In the genomic region with DNA sequence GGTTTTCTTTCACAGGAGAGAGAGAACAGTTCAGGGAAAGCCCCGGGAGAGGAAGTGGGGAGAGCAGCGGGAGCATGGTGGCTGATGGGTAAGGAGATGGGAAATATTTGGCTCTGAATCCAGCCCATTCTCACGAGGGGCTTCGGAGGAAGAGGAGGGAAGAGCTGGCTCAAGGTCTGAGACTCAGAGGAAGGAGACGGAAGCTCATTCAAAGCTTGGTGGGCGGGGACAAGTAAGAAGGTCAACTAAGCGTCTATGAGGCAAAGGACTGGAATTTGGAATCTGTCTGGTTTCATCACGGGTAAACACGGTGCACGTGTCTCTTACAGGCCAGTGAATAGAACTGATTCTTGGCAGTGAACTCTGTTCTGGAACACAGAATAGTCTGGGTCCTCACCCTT, we compare ENCODE assay signal across 12 mouse cellular contexts. TPM values are rescaled to one million over a fixed set of nuclear protein-coding genes. Genes with fewer than 3 reads are reported as not detected.
DNase-seq lines count a peak whose midpoint lies in the region; ATAC-seq and TF ChIP-seq lines count a peak whose summit lies in the region.
"Had no signal": no experiment of that assay in that cellular context is flagged by ENCODE, and none has a peak within 500 bp of the region (broad histone marks: within the 10 kb centered on the region; RNA-seq: fewer than 3 reads in every experiment).

No protein-coding gene starts in this region.

- no peak for TF ChIP-seq POLR2A in liver, adult 2 months (IDR thresholded peaks at IDR 0.05; ENCODE audit: extremely low read depth, insufficient read depth, low read length)

- no peaks in the 10 kb centered on the region for H3K27me3 ChIP-seq in liver, adult 2 months (ENCODE audit: control insufficient read depth, insufficient read depth, low read length)
- H3K27me3 ChIP-seq in kidney, postnatal 0 days (ENCODE audit: insufficient read depth, low read length): no peaks in the 10 kb centered on the region
- no peaks in the 10 kb centered on the region for H3K27me3 ChIP-seq in stomach, embryonic 16.5 days (ENCODE audit: control insufficient read depth, insufficient read depth, low read length)
- H3K27me3 ChIP-seq in midbrain, embryonic 13.5 days: no peaks in the 10 kb centered on the region
- H3K27me3 ChIP-seq in heart, embryonic 12.5 days (replicated peaks): no peaks in the 10 kb centered on the region

- peaks cover 9% of the 10 kb centered on the region; the same call in 1 of the 2 replicates for H3K4me1 ChIP-seq in liver, adult 2 months (ENCODE audit: control insufficient read depth, insufficient read depth, low read length)
- H3K4me1 ChIP-seq in kidney, postnatal 0 days (replicated peaks; ENCODE audit: insufficient read depth, low read length): peaks cover 3% of the 10 kb centered on the region; the same call in 1 of the 2 replicates
- H3K4me1 ChIP-seq in stomach, embryonic 16.5 days (ENCODE audit: control insufficient read depth, insufficient read depth, low read length): peaks cover 2% of the 10 kb centered on the region; the same call in 1 of the 2 replicates
- H3K4me1 ChIP-seq in midbrain, embryonic 13.5 days (replicated peaks): peaks cover 7% of the 10 kb centered on the region
- H3K4me1 ChIP-seq in heart, embryonic 12.5 days (replicated peaks): peaks cover 1% of the 10 kb centered on the region; the same call in 1 of the 2 replicates

- no peak for TF ChIP-seq CTCF in liver, adult 2 months (IDR thresholded peaks at IDR 0.05; ENCODE audit: low read depth, low read length)
- no peak for TF ChIP-seq CTCF in kidney, postnatal 0 days (IDR thresholded peaks at IDR 0.05; ENCODE audit: low read depth)

- peak overlapping the region; percentile 94 for H3K27ac ChIP-seq in liver, adult 2 months (replicated peaks; ENCODE audit: insufficient read depth, low read depth, low read length)
- H3K27ac ChIP-seq in kidney, postnatal 0 days: peak overlapping the region; percentile 39
- H3K27ac ChIP-seq in stomach, embryonic 16.5 days (ENCODE audit: low read length): no peak overlapping the region
- no peak overlapping the region for H3K27ac ChIP-seq in midbrain, embryonic 13.5 days
- H3K27ac ChIP-seq in heart, embryonic 12.5 days (ENCODE audit: poor library complexity, severe bottlenecking): no peak overlapping the region

- peak; percentile 100 for DNase-seq in liver, adult 2 months (ENCODE audit: extremely low read depth, low read depth, low spot score)
- no peak for DNase-seq in liver
- peak; percentile 73 for DNase-seq in adrenal gland, postnatal 14 days
- peak; percentile 50 for DNase-seq in kidney, postnatal 0 days (ENCODE audit: low spot score)
- DNase-seq in urinary bladder, postnatal 14 days (ENCODE audit: low spot score): no peak
- DNase-seq: gastrocnemius, postnatal 36 days had no signal

- H3K4me2 ChIP-seq in kidney, postnatal 0 days (ENCODE audit: low read length): peak overlapping the region; percentile 21; the same call in 1 of the 2 replicates
- H3K4me2 ChIP-seq in stomach, embryonic 16.5 days (ENCODE audit: low read depth, low read length): no peak overlapping the region
- H3K4me2 ChIP-seq in midbrain, embryonic 13.5 days (replicated peaks): no peak overlapping the region
- H3K4me2 ChIP-seq in heart, embryonic 12.5 days: no peak overlapping the region

- peaks cover 4% of the 10 kb centered on the region; the same call in 1 of the 2 replicates for H3K79me2 ChIP-seq in liver, adult 2 months (ENCODE audit: control insufficient read depth, insufficient read depth, low read length)

- peak overlapping the region; percentile 59 for H3K9ac ChIP-seq in liver, adult 2 months (ENCODE audit: low read depth, low read length)
- H3K9ac ChIP-seq in kidney, postnatal 0 days (ENCODE audit: low read depth, low read length): no peak overlapping the region
- H3K9ac ChIP-seq in stomach, embryonic 16.5 days (ENCODE audit: low read length): no peak overlapping the region
- no peak overlapping the region for H3K9ac ChIP-seq in midbrain, embryonic 13.5 days (replicated peaks)
- no peak overlapping the region; the same call in 1 of the 2 replicates for H3K9ac ChIP-seq in heart, embryonic 12.5 days

- no peak overlapping the region; the same call in 1 of the 2 replicates for H3K4me3 ChIP-seq in liver, adult 2 months (ENCODE audit: insufficient read depth, low read depth, low read length)
- H3K4me3 ChIP-seq in kidney, postnatal 0 days (replicated peaks; ENCODE audit: low read depth, low read length): no peak overlapping the region
- H3K4me3 ChIP-seq in stomach, embryonic 16.5 days (replicated peaks; ENCODE audit: low read length): no peak overlapping the region
- no peak overlapping the region for H3K4me3 ChIP-seq in midbrain, embryonic 13.5 days (replicated peaks)
- no peak overlapping the region for H3K4me3 ChIP-seq in heart, embryonic 12.5 days

- peak; percentile 69 for ATAC-seq in kidney, postnatal 0 days (replicated peaks; ENCODE audit: low FRiP score, low read depth)
- ATAC-seq in stomach, embryonic 16.5 days (ENCODE audit: insufficient read depth, low FRiP score): 0 out of 2 replicates have a peak, but pooled peaks have one; percentile 14
- no peak for ATAC-seq in midbrain, embryonic 13.5 days
- ATAC-seq in heart, embryonic 12.5 days (ENCODE audit: insufficient number of reproducible peaks, low FRiP score): no peak

- 6% methylated on average over 10 of the region's 10 CpGs for WGBS in liver, adult 2 months
- 28% methylated on average over 10 of the region's 10 CpGs for WGBS in kidney, postnatal 0 days
- 40% methylated on average over 10 of the region's 10 CpGs for WGBS in stomach, embryonic 16.5 days
- WGBS in midbrain, embryonic 13.5 days: 65% methylated on average over 10 of the region's 10 CpGs
- 54% methylated on average over 10 of the region's 10 CpGs for WGBS in heart, embryonic 12.5 days

- no peaks in the 10 kb centered on the region for H3K9me3 ChIP-seq in kidney, postnatal 0 days (replicated peaks; ENCODE audit: low read length)
- no peaks in the 10 kb centered on the region for H3K9me3 ChIP-seq in stomach, embryonic 16.5 days (replicated peaks; ENCODE audit: control insufficient read depth, low read length)
- no peaks in the 10 kb centered on the region for H3K9me3 ChIP-seq in midbrain, embryonic 13.5 days
- no peaks in the 10 kb centered on the region for H3K9me3 ChIP-seq in heart, embryonic 12.5 days (replicated peaks)

- no peaks in the 10 kb centered on the region for H3K36me3 ChIP-seq in liver, adult 2 months (ENCODE audit: control insufficient read depth, insufficient read depth, low read length)
- H3K36me3 ChIP-seq in kidney, postnatal 0 days (ENCODE audit: insufficient read depth, low read length): no peaks in the 10 kb centered on the region
- no peaks in the 10 kb centered on the region for H3K36me3 ChIP-seq in stomach, embryonic 16.5 days (ENCODE audit: control insufficient read depth, insufficient read depth, low read length)
- H3K36me3 ChIP-seq in midbrain, embryonic 13.5 days: no peaks in the 10 kb centered on the region
- no peaks in the 10 kb centered on the region for H3K36me3 ChIP-seq in heart, embryonic 12.5 days

RNA-seq across cellular contexts. Expression of a gene that starts 4.5 kb away (rescaled TPM):
- 3.8 and 4.3 TPM in 2 replicates for total RNA-seq in liver, adult 2 months (2014; rRNA removed)
- polyA plus RNA-seq in liver, adult 2 months (2012; rRNA removed): 3.8 and 4.2 TPM in 2 replicates
- 8.1 and 8.2 TPM in 2 replicates for total RNA-seq in adrenal gland, postnatal 14 days (2021)
- 7.4 and 8.2 TPM in 2 replicates for polyA plus RNA-seq in kidney, postnatal 0 days (2015; fragmentation: Nextera tagmentation; extraction: Ambion mirVana)
- 3.9 and 4.2 TPM in 2 replicates for polyA plus RNA-seq in stomach, embryonic 16.5 days (2015; fragmentation: Nextera tagmentation; extraction: Ambion mirVana)
- 7.6 and 7.8 TPM in 2 replicates for polyA plus RNA-seq in midbrain, embryonic 13.5 days (2015; fragmentation: Nextera tagmentation; extraction: Ambion mirVana)
- polyA plus RNA-seq in heart, embryonic 12.5 days (2016; fragmentation: Nextera tagmentation; extraction: Ambion mirVana): 6.0 and 6.9 TPM in 2 replicates

RNA-seq across cellular contexts. Expression of a gene that starts 14.1 kb away (rescaled TPM):
- 8.9 and 10.1 TPM in 2 replicates for total RNA-seq in liver, adult 2 months (2014; rRNA removed)
- polyA plus RNA-seq in liver, adult 2 months (2012; rRNA removed): 35.0 and 38.2 TPM in 2 replicates
- total RNA-seq in adrenal gland, postnatal 14 days (2021): 12.7 and 15.8 TPM in 2 replicates
- polyA plus RNA-seq in kidney, postnatal 0 days (2015; fragmentation: Nextera tagmentation; extraction: Ambion mirVana): 17.5 and 19.5 TPM in 2 replicates
- 13.8 and 14.3 TPM in 2 replicates for polyA plus RNA-seq in stomach, embryonic 16.5 days (2015; fragmentation: Nextera tagmentation; extraction: Ambion mirVana)
- polyA plus RNA-seq in midbrain, embryonic 13.5 days (2015; fragmentation: Nextera tagmentation; extraction: Ambion mirVana): 20.6 and 23.5 TPM in 2 replicates
- polyA plus RNA-seq in heart, embryonic 12.5 days (2016; fragmentation: Nextera tagmentation; extraction: Ambion mirVana): 11.2 and 12.2 TPM in 2 replicates

RNA-seq across cellular contexts. Expression of a gene that starts 16.9 kb away (rescaled TPM):
- 25.7 and 52.4 TPM in 2 replicates for total RNA-seq in liver, adult 2 months (2014; rRNA removed)
- polyA plus RNA-seq in liver, adult 2 months (2012; rRNA removed): 164 and 300 TPM in 2 replicates
- 32.6 and 34.2 TPM in 2 replicates for total RNA-seq in adrenal gland, postnatal 14 days (2021)
- 0.75 and 0.83 TPM in 2 replicates for polyA plus RNA-seq in kidney, postnatal 0 days (2015; fragmentation: Nextera tagmentation; extraction: Ambion mirVana)
- polyA plus RNA-seq in stomach, embryonic 16.5 days (2015; fragmentation: Nextera tagmentation; extraction: Ambion mirVana): 6.6 and 7.2 TPM in 2 replicates
- polyA plus RNA-seq in midbrain, embryonic 13.5 days (2015; fragmentation: Nextera tagmentation; extraction: Ambion mirVana): not detected in 2 replicates
- polyA plus RNA-seq in heart, embryonic 12.5 days (2016; fragmentation: Nextera tagmentation; extraction: Ambion mirVana): 9.9 and 10.5 TPM in 2 replicates
- total RNA-seq: gastrocnemius, postnatal 36 days; hematopoietic stem cell, adult 5-6 weeks; left cerebral cortex, postnatal 14 days had no signal
- polyA plus RNA-seq: neural tube, embryonic 11.5 days had no signal

RNA-seq across cellular contexts. Expression of a gene that starts 24.3 kb away (rescaled TPM):
- 48.1 and 50.6 TPM in 2 replicates for total RNA-seq in liver, adult 2 months (2014; rRNA removed)
- polyA plus RNA-seq in liver, adult 2 months (2012; rRNA removed): 44.3 and 48.7 TPM in 2 replicates
- 159 and 160 TPM in 2 replicates for total RNA-seq in adrenal gland, postnatal 14 days (2021)
- polyA plus RNA-seq in kidney, postnatal 0 days (2015; fragmentation: Nextera tagmentation; extraction: Ambion mirVana): 200 and 219 TPM in 2 replicates
- polyA plus RNA-seq in stomach, embryonic 16.5 days (2015; fragmentation: Nextera tagmentation; extraction: Ambion mirVana): 194 and 218 TPM in 2 replicates
- polyA plus RNA-seq in midbrain, embryonic 13.5 days (2015; fragmentation: Nextera tagmentation; extraction: Ambion mirVana): 256 and 272 TPM in 2 replicates
- polyA plus RNA-seq in heart, embryonic 12.5 days (2016; fragmentation: Nextera tagmentation; extraction: Ambion mirVana): 261 and 273 TPM in 2 replicates

RNA-seq across cellular contexts. Expression of a gene that starts 31.9 kb away (rescaled TPM):
- total RNA-seq in liver, adult 2 months (2014; rRNA removed): 0.55 and 0.81 TPM in 2 replicates
- 0.54 and 0.77 TPM in 2 replicates for polyA plus RNA-seq in liver, adult 2 months (2012; rRNA removed)
- 1.7 and 4.2 TPM in 2 replicates for total RNA-seq in adrenal gland, postnatal 14 days (2021)
- polyA plus RNA-seq in kidney, postnatal 0 days (2015; fragmentation: Nextera tagmentation; extraction: Ambion mirVana): 20.5 and 21.3 TPM in 2 replicates
- 339 and 468 TPM in 2 replicates for polyA plus RNA-seq in stomach, embryonic 16.5 days (2015; fragmentation: Nextera tagmentation; extraction: Ambion mirVana)
- polyA plus RNA-seq in midbrain, embryonic 13.5 days (2015; fragmentation: Nextera tagmentation; extraction: Ambion mirVana): 0.89 and 1.2 TPM in 2 replicates
- polyA plus RNA-seq in heart, embryonic 12.5 days (2016; fragmentation: Nextera tagmentation; extraction: Ambion mirVana): 0.76 and 1.4 TPM in 2 replicates

Comparison
In these comparisons a context has a peak if more than half of its experiments do, and no peak if none do; other contexts are left out.
1. DNase-seq: peak in liver, adult 2 months (single experiment), adrenal gland, postnatal 14 days (single experiment) and kidney, postnatal 0 days (single experiment); none in liver (single experiment) and urinary bladder, postnatal 14 days (single experiment).
2. H3K27ac ChIP-seq: peak in liver, adult 2 months (single experiment) and kidney, postnatal 0 days (single experiment); none in stomach, embryonic 16.5 days (single experiment), midbrain, embryonic 13.5 days (single experiment) and heart, embryonic 12.5 days (single experiment).
3. ATAC-seq: peak in kidney, postnatal 0 days (single experiment) and stomach, embryonic 16.5 days (single experiment); none in midbrain, embryonic 13.5 days (single experiment) and heart, embryonic 12.5 days (single experiment).
4. RNA of a gene that starts 16.9 kb away (polyA plus RNA-seq): 164 to 300 TPM in liver, adult 2 months; 9.9 to 10.5 TPM in heart, embryonic 12.5 days, 6.6 to 7.2 TPM in stomach, embryonic 16.5 days, 0.75 to 0.83 TPM in kidney, postnatal 0 days and not detected in midbrain, embryonic 13.5 days; every median in the first group is over 10 times any median in the second.